Mouse (Mus musculus): ENCODE data around the gene Slc16a2. TPM values are rescaled to one million over a fixed set of nuclear protein-coding genes. Genes with fewer than 3 reads are reported as not detected.

Slc16a2 gene
- polyA plus RNA-seq (2015; fragmentation: Nextera tagmentation; extraction: Ambion mirVana), result 13.6 and 14.8 TPM in 2 replicates

GRCm38 (mm10) chrX:103821832-103822196, at the start of gene Slc16a2:
Slc16a2 (minus strand) TSS chrX:103821983.
- peak within 1 kb of the TSS; percentile 51 for H3K4me3 ChIP-seq (replicated peaks; ENCODE audit: low read depth, low read length)
- no peaks in the 10 kb centered on the region for H3K27me3 ChIP-seq (ENCODE audit: insufficient read depth, low read length)
- peak within 1 kb of the TSS; percentile 84 for H3K27ac ChIP-seq
- 21% methylated on average over 14 of the region's 17 CpGs for WGBS
- TF ChIP-seq CTCF (IDR thresholded peaks at IDR 0.05; ENCODE audit: low read depth), result no peak
- peak within 1 kb of the TSS; percentile 58 for H3K9ac ChIP-seq (ENCODE audit: low read depth, low read length)
- ATAC-seq (replicated peaks; ENCODE audit: low FRiP score, low read depth) (peak; percentile 84), DNase-seq (ENCODE audit: low spot score) (peak; percentile 74)
- H3K9me3 ChIP-seq (replicated peaks; ENCODE audit: low read length), result no peaks in the 10 kb centered on the region
- no peaks in the 10 kb centered on the region for H3K4me1 ChIP-seq (replicated peaks; ENCODE audit: insufficient read depth, low read length)
- H3K4me2 ChIP-seq (ENCODE audit: low read length), result peak within 1 kb of the TSS; percentile 76
- H3K36me3 ChIP-seq (ENCODE audit: insufficient read depth, low read length), result no peaks in the 10 kb centered on the region

DNA sequence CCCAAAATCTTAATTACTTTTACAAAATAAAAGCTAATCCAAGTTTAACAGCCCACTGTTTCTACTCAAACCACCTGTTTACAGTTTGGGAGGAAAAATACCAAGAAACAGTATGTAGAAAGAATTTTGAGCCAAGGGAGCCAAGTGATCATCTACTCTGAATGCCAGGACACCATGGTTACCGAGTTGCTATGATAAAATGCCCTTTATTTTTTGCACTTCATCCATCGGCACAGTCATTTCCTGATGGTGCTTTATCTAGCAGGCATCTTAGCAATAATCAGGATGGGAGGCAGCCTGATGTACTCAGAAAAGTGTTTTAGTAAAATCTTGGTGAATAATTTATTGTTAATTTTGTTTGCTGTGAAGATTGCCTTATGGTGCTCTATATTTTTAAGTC, 41.7 kb upstream of the Slc16a2 start:
- H3K4me3 ChIP-seq (replicated peaks; ENCODE audit: low read depth, low read length), result no peak overlapping the region
- H3K4me2 ChIP-seq (ENCODE audit: low read length), result no peak overlapping the region
- no peak overlapping the region for H3K27ac ChIP-seq
- H3K27me3 ChIP-seq (ENCODE audit: insufficient read depth, low read length), result no peaks in the 10 kb centered on the region
- ATAC-seq (replicated peaks; ENCODE audit: low FRiP score, low read depth), result no peak
- no peak for TF ChIP-seq CTCF (IDR thresholded peaks at IDR 0.05; ENCODE audit: low read depth)
- H3K36me3 ChIP-seq (ENCODE audit: insufficient read depth, low read length), result no peaks in the 10 kb centered on the region
- DNase-seq (ENCODE audit: low spot score), result no peak
- no peaks in the 10 kb centered on the region for H3K4me1 ChIP-seq (replicated peaks; ENCODE audit: insufficient read depth, low read length)
- no peak overlapping the region for H3K9ac ChIP-seq (ENCODE audit: low read depth, low read length)
- no peaks in the 10 kb centered on the region for H3K9me3 ChIP-seq (replicated peaks; ENCODE audit: low read length)
- WGBS, result 54% methylated on average over 2 of the region's 2 CpGs

GRCm38 (mm10) chrX:103862877-103863276, 41.1 kb upstream of the Slc16a2 start:
- no peaks in the 10 kb centered on the region for H3K9me3 ChIP-seq (replicated peaks; ENCODE audit: low read length)
- H3K27me3 ChIP-seq (ENCODE audit: insufficient read depth, low read length), result no peaks in the 10 kb centered on the region
- no peaks in the 10 kb centered on the region for H3K36me3 ChIP-seq (ENCODE audit: insufficient read depth, low read length)
- H3K4me1 ChIP-seq (replicated peaks; ENCODE audit: insufficient read depth, low read length), result no peaks in the 10 kb centered on the region
- WGBS, result 91% methylated on average over 3 of the region's 3 CpGs
- H3K4me2 ChIP-seq (ENCODE audit: low read length), result no peak overlapping the region
- H3K4me3 ChIP-seq (replicated peaks; ENCODE audit: low read depth, low read length), result no peak overlapping the region
- H3K27ac ChIP-seq, result no peak overlapping the region
- DNase-seq (ENCODE audit: low spot score) (no peak), ATAC-seq (replicated peaks; ENCODE audit: low FRiP score, low read depth) (no peak)
- H3K9ac ChIP-seq (ENCODE audit: low read depth, low read length), result no peak overlapping the region
- TF ChIP-seq CTCF (IDR thresholded peaks at IDR 0.05; ENCODE audit: low read depth), result no peak

DNA sequence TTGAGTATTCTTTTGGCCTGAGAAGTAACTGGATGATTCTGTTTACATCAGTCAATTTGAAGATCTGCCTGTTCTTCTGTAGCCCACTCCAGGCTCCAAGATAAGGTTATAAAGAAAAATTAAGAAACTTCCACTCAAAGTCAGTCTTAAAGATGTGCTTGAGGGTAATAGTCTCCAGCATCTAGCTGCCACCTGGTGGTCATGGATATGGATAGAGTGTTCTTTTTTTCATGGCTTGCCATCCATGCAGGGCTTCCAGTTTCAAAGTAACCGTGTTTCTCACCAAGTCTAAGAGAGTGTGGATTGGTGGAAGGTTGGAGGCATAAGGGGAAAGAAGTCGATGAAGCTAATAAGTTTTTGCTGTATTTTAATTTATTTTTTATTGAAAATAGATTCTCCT, 23.5 kb upstream of the Slc16a2 start:
- H3K27ac ChIP-seq, result no peak overlapping the region
- H3K27me3 ChIP-seq (ENCODE audit: insufficient read depth, low read length), result peaks cover 4% of the 10 kb centered on the region; the same call in 1 of the 2 replicates
- H3K4me1 ChIP-seq (replicated peaks; ENCODE audit: insufficient read depth, low read length), result no peaks in the 10 kb centered on the region
- no peak overlapping the region for H3K4me2 ChIP-seq (ENCODE audit: low read length)
- 52% methylated on average over 2 of the region's 2 CpGs for WGBS
- H3K9me3 ChIP-seq (replicated peaks; ENCODE audit: low read length), result no peaks in the 10 kb centered on the region
- H3K9ac ChIP-seq (ENCODE audit: low read depth, low read length), result no peak overlapping the region
- no peak overlapping the region for H3K4me3 ChIP-seq (replicated peaks; ENCODE audit: low read depth, low read length)
- H3K36me3 ChIP-seq (ENCODE audit: insufficient read depth, low read length), result no peaks in the 10 kb centered on the region
- TF ChIP-seq CTCF (IDR thresholded peaks at IDR 0.05; ENCODE audit: low read depth), result peak; percentile 71
- peak; percentile 68 for DNase-seq (ENCODE audit: low spot score)
- no peak for ATAC-seq (replicated peaks; ENCODE audit: low FRiP score, low read depth)

- no peak overlapping the region for H3K27ac ChIP-seq
- DNase-seq (ENCODE audit: low spot score) (no peak), ATAC-seq (replicated peaks; ENCODE audit: low FRiP score, low read depth) (no peak)
- no peaks in the 10 kb centered on the region for H3K36me3 ChIP-seq (ENCODE audit: insufficient read depth, low read length)
- H3K9me3 ChIP-seq (replicated peaks; ENCODE audit: low read length), result no peaks in the 10 kb centered on the region
- 89% methylated on average over 2 of the region's 2 CpGs for WGBS
- TF ChIP-seq CTCF (IDR thresholded peaks at IDR 0.05; ENCODE audit: low read depth), result no peak
- H3K4me3 ChIP-seq (replicated peaks; ENCODE audit: low read depth, low read length), result no peak overlapping the region
- H3K27me3 ChIP-seq (ENCODE audit: insufficient read depth, low read length), result no peaks in the 10 kb centered on the region
- H3K4me2 ChIP-seq (ENCODE audit: low read length), result no peak overlapping the region
- H3K4me1 ChIP-seq (replicated peaks; ENCODE audit: insufficient read depth, low read length), result no peaks in the 10 kb centered on the region
- H3K9ac ChIP-seq (ENCODE audit: low read depth, low read length), result no peak overlapping the region
Measured at GRCm38 (mm10) chrX:103828836-103829235, 7.1 kb upstream of the Slc16a2 start.

GRCm38 (mm10) chrX:103822271-103822811, 558 bp upstream of the Slc16a2 start:
- Histone ChIP-seq H3K36me3 (ENCODE audit: insufficient read depth, low read length) (no peaks in the 10 kb centered on the region), H3K9me3 (replicated peaks; ENCODE audit: low read length) (no peaks in the 10 kb centered on the region), H3K4me1 (replicated peaks; ENCODE audit: insufficient read depth, low read length) (no peaks in the 10 kb centered on the region), H3K27ac (peak overlapping the region; percentile 84), H3K27me3 (ENCODE audit: insufficient read depth, low read length) (no peaks in the 10 kb centered on the region), H3K4me2 (ENCODE audit: low read length) (peak overlapping the region; percentile 76), H3K4me3 (replicated peaks; ENCODE audit: low read depth, low read length) (peak overlapping the region; percentile 51), H3K9ac (ENCODE audit: low read depth, low read length) (peak overlapping the region; percentile 51)
- WGBS, result 34% methylated on average over 20 of the region's 20 CpGs
- peak; percentile 50 for DNase-seq (ENCODE audit: low spot score)
- no peak for TF ChIP-seq CTCF (IDR thresholded peaks at IDR 0.05; ENCODE audit: low read depth)
- ATAC-seq (replicated peaks; ENCODE audit: low FRiP score, low read depth), result peak; percentile 69

Data from kidney, postnatal 0 days (tissue).